Mouse (Mus musculus): ENCODE data around the gene Syne4. TPM values are rescaled to one million over a fixed set of nuclear protein-coding genes. Genes with fewer than 3 reads are reported as not detected.

Gene Syne4
- total RNA-seq (2021) = 10 to 100 TPM; 17.6 to 22.3 TPM
- long read RNA-seq, experiment 1, transcript Syne4-201 (8 exons, 1,355 nt) = major isoform, 8 of 20 reads
- long read RNA-seq, experiment 1, partial matches to known transcripts = 3 of 20 reads
- long read RNA-seq, experiment 1, other reads (novel, unspliced or antisense) = 9 of 20 reads
- long read RNA-seq, experiment 2, partial matches to known transcripts = 1 of 8 reads
- long read RNA-seq, experiment 2, other reads (novel, unspliced or antisense) = 4 of 8 reads

GRCm38 (mm10) chr7:30314721-30315155 is at the start of gene Syne4:
TSS of gene Syne4 (plus strand) at chr7:30314807.
- DNase-seq = no peak

- no peak for DNase-seq
Observed at GRCm38 (mm10) chr7:30265041-30265440, 49.6 kb upstream of the Syne4 start.

- no peak for DNase-seq
Observed at GRCm38 (mm10) chr7:30265531-30265930, 49.1 kb upstream of the Syne4 start.

GRCm38 (mm10) chr7:30265935-30266334 is 48.7 kb upstream of the Syne4 start:
- DNase-seq = no peak

- DNase-seq = no peak
Observed at GRCm38 (mm10) chr7:30266780-30267179, 47.8 kb upstream of the Syne4 start.

GRCm38 (mm10) chr7:30269641-30270040 is 45.0 kb upstream of the Syne4 start:
- DNase-seq = no peak

- DNase-seq = no peak
Observed at GRCm38 (mm10) chr7:30274383-30274782, 40.2 kb upstream of the Syne4 start.

- DNase-seq = peak; percentile 56
Observed at GRCm38 (mm10) chr7:30278911-30279310, 35.7 kb upstream of the Syne4 start.

- DNase-seq = peak; percentile 34
Observed at GRCm38 (mm10) chr7:30279536-30279935, 35.1 kb upstream of the Syne4 start.

- DNase-seq = peak; percentile 94
Observed at GRCm38 (mm10) chr7:30279951-30280669, 34.5 kb upstream of the Syne4 start, which contains the start of the genes Thap8 and Wdr62. TSS of gene Thap8 (plus strand) at chr7:30280094. TSS of gene Wdr62 (minus strand) at chr7:30280419.

- peak; percentile 86 for DNase-seq
Observed at GRCm38 (mm10) chr7:30280670-30281138, 33.9 kb upstream of the Syne4 start.

- DNase-seq = no peak
Observed at GRCm38 (mm10) chr7:30281522-30281921, 33.1 kb upstream of the Syne4 start.

- DNase-seq = no peak
Observed at GRCm38 (mm10) chr7:30282740-30283139, 31.9 kb upstream of the Syne4 start.

GRCm38 (mm10) chr7:30286701-30287410 is 27.8 kb upstream of the Syne4 start:
- peak; percentile 56 for DNase-seq

- DNase-seq = no peak
Observed at GRCm38 (mm10) chr7:30288046-30288445, 26.6 kb upstream of the Syne4 start.

GRCm38 (mm10) chr7:30289071-30289713 is 25.4 kb upstream of the Syne4 start:
- DNase-seq = no peak

GRCm38 (mm10) chr7:30289714-30290399 is 24.8 kb upstream of the Syne4 start:
- DNase-seq = no peak

- peak; percentile 71 for DNase-seq
Observed at GRCm38 (mm10) chr7:30291215-30292131, 23.1 kb upstream of the Syne4 start, which contains the start of gene Clip3. TSS of gene Clip3 (plus strand) at chr7:30291728.

GRCm38 (mm10) chr7:30293795-30294194 is 20.8 kb upstream of the Syne4 start:
- DNase-seq = no peak

- no peak for DNase-seq
Observed at GRCm38 (mm10) chr7:30294296-30294695, 20.3 kb upstream of the Syne4 start.

All from adrenal gland, postnatal 10 days (tissue).